Mouse (Mus musculus) T-helper 1 cell (primary cell): ENCODE results near the gene Atp6ap1l.

Experiments used
- in situ Hi-C: fragments of 300-600 bp; cut with MboI, MseI; formaldehyde crosslinking; loops from one replicate; pipeline ENCODE4 v1.15.1; 2025; ENCODE audit warnings: high pct_unique_total_duplicates

The Atp6ap1l gene

GRCm38 (mm10) chr13:90886568-90886983 is 18.6 kb downstream of the Atp6ap1l start:
- in situ Hi-C loops = no loop called here

- in situ Hi-C loops = no loop called here
These were observed 19.2 kb downstream of the Atp6ap1l start for GRCm38 (mm10) chr13:90885856-90886532.

- in situ Hi-C loops = no loop called here
These were observed 23.3 kb downstream of the Atp6ap1l start for GRCm38 (mm10) chr13:90881727-90882429.

DNA sequence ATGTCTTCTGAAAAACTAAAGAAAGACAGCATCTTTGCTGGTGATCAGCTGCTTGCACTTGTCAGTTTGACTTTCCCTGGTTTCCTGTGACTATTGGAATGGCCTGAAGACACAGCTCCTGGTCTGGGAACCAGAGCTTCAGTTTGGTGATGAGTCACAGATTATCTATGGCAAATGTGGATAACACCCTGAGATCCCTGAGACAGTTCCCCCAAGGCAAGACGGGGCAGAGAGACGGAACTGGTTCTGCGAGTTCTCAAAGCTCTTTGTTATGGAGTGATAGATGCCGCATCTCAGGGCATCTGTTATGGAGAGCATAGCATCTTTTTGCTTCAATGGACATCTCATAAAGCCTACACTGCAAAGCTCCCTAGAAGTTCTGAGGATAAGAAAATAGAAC is 33.6 kb downstream of the Atp6ap1l start:
- in situ Hi-C loops = no loop called here

GRCm38 (mm10) chr13:90869157-90869556 is 36.0 kb downstream of the Atp6ap1l start:
- in situ Hi-C loops = no loop called here

- in situ Hi-C loops = no loop called here
These were observed 43.0 kb downstream of the Atp6ap1l start for GRCm38 (mm10) chr13:90862138-90862537.

GRCm38 (mm10) chr13:90860888-90861431 is 44.2 kb downstream of the Atp6ap1l start:
- in situ Hi-C loops = no loop called here

DNA sequence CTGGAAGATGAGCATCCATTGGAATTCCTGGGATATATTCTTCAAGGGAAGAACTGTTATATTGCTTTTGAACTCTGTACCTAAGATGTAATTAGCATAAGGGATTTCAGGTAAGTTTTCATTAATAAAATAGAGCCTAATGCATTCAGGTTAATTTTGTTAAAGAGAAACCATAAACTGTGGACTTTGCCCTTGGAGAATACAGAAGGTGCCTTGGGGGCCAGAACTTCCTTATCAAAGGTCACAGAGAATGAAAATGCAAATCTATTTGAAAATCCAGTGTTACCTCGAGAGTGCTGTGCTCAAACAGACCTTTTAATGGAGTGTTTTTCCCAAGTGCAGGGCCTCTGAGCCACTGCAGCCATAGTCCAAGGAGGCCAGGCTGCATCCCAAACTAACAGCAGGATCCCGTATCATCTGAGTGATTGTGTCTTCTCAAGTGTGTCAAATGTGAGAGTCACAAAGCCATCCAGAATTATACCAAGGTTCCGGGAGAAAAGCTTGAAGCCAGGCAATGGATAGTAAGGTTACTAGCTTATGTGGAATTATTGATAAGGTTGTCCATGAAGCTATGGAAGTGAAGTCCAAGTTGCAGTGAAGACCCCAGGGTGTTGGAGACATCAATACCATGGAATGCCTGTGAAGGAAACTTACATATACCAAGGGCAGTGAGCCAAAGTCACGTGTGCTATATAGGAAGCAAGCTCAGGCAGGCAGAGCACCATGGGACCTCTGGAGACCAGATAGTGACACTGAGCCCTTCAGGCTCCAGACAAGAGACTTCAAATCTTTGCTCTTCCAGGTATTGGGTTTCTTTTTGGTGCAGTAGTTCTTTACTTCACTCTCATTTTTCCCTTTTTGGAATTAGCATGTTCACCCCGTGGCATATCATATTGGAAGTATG is 52.2 kb downstream of the Atp6ap1l start:
- in situ Hi-C loops = no loop called here

DNA sequence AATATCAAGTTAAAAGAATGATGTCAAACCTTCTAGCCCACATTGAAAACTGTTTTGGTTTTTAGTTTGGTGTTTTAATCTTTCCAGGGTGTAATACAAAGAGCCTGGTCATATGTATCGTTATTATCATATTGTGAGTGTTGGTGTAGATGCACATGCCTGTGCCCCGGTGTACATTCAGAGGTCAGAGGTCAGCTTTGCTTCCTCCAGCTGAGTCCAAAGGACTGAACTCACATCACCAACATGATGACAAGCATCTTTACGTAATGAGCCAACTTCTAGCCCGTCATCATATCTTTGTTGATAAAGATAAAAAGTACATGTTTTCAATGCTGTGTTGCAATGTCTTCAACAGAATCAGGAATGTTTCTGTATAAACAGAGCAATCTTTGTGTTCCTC is 53.4 kb downstream of the Atp6ap1l start:
- in situ Hi-C loops = no loop called here

GRCm38 (mm10) chr13:90844191-90844590 is 61.0 kb downstream of the Atp6ap1l start:
- in situ Hi-C loops = loop anchor here (5.0 kb wide), 1 partner anchor 1177 kb away; no protein-coding TSS in a partner anchor

- in situ Hi-C loops = loop anchor here (5.0 kb wide), 1 partner anchor 1176 kb away; no protein-coding TSS in a partner anchor
These were observed 61.7 kb downstream of the Atp6ap1l start for GRCm38 (mm10) chr13:90843412-90843811.

- in situ Hi-C loops = loop anchor here (5.0 kb wide), 1 partner anchor 1174 kb away; no protein-coding TSS in a partner anchor
These were observed 64.0 kb downstream of the Atp6ap1l start for GRCm38 (mm10) chr13:90841213-90841553.

- in situ Hi-C loops = loop anchor here (5.0 kb wide), 1 partner anchor 1173 kb away; no protein-coding TSS in a partner anchor
These were observed 64.5 kb downstream of the Atp6ap1l start for GRCm38 (mm10) chr13:90840530-90841212.

- in situ Hi-C loops = no loop called here
These were observed 71.4 kb downstream of the Atp6ap1l start for GRCm38 (mm10) chr13:90833641-90834207.
